Mouse (Mus musculus) hindlimb bud, embryonic 11.5 days (tissue): ENCODE measurements around the gene Ankrd33.

ENCODE experiments used
- DNase-seq: peaks from one replicate; pipeline ENCODE4 v3.0.0-alpha.2; 2012; ENCODE audit warnings: low read depth, low spot score; ENCODE audit errors: extremely low spot score

The Ankrd33 gene

GRCm38 (mm10) chr15:101122290-101122589 is 6.7 kb downstream of the Ankrd33 start:
- no peak for DNase-seq

GRCm38 (mm10) chr15:101123202-101123601 is 7.6 kb downstream of the Ankrd33 start:
- DNase-seq = no peak

DNA sequence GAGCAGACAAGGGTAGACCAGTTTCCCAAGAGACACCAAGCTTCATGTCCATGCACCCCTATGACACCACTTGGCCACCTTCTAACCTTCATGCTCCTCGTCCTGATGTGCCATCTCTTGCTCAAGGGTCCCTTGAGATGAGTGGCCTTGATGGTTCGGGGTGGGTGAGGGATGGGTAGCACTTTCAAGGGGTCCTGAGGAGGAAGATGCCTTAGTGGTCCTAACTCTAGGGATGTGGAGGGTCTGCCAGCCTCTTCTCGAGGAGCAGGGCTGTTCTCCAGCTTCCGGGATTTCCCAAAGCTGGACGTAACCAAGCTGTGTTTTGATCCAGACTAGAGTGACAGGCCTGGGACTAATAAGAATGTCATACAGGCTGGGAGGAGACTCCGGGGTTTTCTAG is 10.0 kb downstream of the Ankrd33 start:
- no peak for DNase-seq

- no peak for DNase-seq
Measured at GRCm38 (mm10) chr15:101126876-101127544, 11.5 kb downstream of the Ankrd33 start.

- DNase-seq = no peak
Measured at GRCm38 (mm10) chr15:101128181-101129089, 12.9 kb downstream of the Ankrd33 start, which contains the start of gene Acvrl1. Gene Acvrl1 (plus strand): TSS chr15:101128522.

GRCm38 (mm10) chr15:101129412-101129811 is 13.9 kb downstream of the Ankrd33 start:
- no peak for DNase-seq

DNA sequence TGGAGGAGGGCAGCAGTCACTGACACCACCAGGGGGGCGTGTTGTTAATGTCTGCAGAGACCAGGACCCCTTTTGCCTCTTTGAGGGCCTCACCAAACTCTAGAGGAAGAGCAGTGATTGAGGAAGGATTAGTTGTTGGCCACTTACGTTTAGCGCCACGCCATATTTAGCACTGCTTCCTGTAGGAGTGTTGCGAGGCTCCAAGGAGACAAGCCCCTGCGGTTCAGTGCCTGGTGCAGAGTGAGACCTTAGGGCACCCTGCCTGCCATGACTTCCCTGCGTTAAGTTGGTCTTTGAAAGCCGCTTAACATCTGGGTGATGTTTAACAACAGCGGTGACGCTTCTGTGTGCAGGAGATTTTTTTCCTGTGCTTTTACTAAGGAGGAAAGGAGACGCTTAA is 15.9 kb downstream of the Ankrd33 start:
- no peak for DNase-seq

DNA sequence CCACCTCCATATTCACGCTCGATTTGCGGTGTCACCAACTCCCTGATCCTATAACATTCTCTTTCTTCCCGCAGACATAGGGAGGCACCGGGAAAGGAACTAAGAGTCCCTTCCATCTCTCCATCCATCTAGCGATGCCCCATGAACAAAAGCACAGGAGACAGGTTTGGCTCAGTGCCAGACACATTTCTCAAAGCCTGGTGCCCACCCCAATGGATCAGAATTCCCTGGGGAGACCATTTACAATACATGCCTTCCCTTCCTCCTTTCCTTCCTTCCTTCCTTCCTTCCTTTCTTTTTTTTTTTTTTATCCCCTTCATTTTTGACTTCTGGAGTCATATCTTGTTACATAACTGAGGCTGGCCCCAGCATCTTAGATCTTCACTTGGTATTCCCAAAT is 16.5 kb downstream of the Ankrd33 start:
- no peak for DNase-seq

DNA sequence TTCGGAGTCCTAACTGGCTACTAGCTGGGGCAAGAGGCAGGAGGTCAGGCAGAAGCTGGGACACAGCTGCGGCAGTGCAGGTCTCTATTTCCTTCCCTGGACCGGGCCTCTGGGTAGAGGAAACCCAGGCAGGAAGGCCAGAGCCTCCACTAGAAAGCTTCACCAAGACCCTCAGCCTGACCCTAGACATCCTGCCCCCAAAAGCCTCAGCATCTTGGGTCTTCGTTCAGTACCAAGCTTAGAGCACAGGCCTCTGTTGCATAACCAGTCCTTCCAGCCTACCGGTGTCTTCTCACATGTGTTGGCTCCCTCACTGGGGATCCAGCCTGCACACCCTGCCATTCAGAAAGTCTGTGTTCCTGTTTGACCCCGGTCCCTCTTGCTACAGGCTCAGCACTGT is 17.2 kb downstream of the Ankrd33 start:
- DNase-seq = no peak

DNA sequence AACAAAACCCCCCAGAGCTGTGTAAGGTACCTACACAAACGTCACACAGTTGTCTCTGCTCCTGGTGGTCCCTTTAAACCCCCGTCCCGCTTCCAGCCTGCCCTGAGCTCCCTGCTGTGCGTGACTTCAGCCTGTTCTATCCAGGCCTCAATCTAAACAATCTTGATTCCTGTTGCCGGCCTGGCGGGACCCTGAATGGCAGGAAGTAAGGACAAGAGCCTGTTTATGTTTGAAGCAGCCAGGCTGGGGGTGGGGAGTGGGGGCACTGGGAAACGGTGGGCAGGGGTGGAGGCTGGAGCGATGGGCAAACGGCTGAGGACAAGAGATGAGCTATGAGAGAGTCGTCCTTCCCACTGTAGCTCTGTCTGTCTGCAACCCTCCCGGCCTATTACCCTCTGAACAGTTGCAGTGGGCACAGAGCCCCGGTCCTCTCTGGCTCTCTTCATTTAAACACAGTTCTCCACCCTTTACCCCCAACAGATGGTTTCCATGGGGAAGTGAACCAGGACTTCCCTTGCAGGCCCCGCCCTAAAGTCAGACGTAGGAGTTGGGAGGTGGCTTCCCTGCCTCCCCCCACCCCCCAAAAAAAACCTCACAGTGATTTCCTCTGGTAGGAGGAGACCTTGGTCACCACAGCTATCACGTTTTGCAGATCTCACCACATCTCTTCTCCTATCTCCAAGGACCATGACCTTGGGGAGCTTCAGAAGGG is 18.6 kb downstream of the Ankrd33 start:
- no peak for DNase-seq

DNA sequence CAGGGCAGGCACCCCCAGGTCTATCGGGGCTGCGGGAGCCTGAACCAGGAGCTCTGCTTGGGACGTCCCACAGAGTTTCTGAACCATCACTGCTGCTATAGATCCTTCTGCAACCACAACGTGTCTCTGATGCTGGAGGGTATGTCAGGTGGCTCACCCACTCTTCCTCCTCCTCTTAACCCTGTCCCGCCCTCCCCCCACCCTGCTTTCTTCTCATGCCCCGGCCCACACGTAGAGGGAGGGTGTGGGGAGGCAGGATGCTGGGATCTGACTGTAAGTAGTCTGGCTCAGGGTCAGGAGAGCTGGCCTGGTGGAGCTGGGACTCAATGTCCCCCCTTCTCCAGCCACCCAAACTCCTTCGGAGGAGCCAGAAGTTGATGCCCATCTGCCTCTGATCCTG is 19.9 kb downstream of the Ankrd33 start:
- no peak for DNase-seq

GRCm38 (mm10) chr15:101137455-101137854 is 21.9 kb downstream of the Ankrd33 start:
- no peak for DNase-seq

DNA sequence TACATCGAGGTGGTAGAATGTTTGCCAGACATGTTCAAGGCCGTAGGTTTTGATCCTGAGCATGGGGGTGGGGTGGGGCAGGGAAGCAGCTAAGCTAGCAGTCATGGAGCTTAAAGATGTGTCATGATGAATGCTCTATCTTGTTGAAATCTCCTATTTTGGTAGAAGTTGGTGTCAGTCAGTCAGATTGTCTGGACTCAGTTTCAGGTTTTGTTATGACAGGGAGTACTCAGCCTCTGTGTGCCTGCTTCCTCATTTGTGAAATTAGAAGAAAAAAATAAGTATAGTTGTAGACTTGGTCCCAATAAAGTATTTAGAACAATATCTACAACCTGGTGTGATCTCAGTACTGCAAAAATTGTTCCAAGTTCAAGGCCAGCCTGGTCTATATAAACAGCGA is 23.1 kb downstream of the Ankrd33 start:
- no peak for DNase-seq

- DNase-seq = no peak
Measured at GRCm38 (mm10) chr15:101139885-101140284, 24.3 kb downstream of the Ankrd33 start.

- no peak for DNase-seq
Measured at GRCm38 (mm10) chr15:101140587-101140986, 25.0 kb downstream of the Ankrd33 start.

GRCm38 (mm10) chr15:101141061-101141541 is 25.5 kb downstream of the Ankrd33 start:
- no peak for DNase-seq

DNA sequence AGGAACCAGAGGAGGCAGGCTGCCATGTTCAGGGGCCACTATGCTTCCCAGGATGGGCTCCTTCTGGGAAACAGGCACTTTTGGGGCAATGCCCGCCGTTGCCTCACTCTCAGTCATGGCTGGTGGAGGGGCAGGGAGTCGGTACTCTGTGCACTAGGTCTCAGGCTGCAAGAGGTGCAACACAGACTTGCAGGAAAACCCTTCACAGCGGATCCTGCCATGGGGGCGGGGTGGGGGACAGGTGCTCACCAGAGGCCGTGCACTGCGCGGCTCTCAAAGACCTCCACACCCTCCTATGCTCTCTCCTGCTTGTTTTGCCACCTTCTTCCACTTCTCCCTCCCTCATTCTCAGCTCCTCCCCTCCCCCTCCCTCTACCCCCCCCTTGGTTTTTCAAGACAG is 27.1 kb downstream of the Ankrd33 start:
- no peak for DNase-seq

GRCm38 (mm10) chr15:101143494-101143893 is 27.9 kb downstream of the Ankrd33 start:
- DNase-seq = no peak

GRCm38 (mm10) chr15:101144176-101144575 is 28.6 kb downstream of the Ankrd33 start:
- no peak for DNase-seq

DNA sequence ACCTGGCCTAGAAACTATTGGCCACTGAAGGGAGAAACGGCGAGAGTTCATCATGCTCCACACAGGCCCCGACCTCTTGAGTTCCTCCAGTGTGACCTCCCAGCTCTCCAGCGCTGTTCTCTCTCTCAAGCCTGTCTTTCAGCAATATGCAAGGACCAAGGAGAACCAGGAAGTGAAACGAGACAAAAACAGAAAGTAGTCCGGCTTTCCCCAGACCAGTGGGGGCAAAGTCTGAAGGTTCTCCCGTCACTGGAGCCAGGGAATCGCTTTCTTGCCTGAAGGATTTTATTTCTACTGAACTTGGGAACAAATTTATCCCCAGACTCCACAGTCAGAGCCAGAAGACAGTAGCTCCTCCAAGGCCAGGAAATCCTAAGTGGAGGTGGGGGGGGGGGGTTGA is 29.2 kb downstream of the Ankrd33 start:
- DNase-seq = no peak

- DNase-seq = peak; percentile 73
Measured at GRCm38 (mm10) chr15:101145424-101146099, 30.0 kb downstream of the Ankrd33 start.
